Mouse (Mus musculus): ENCODE data around the gene Akr1b3.
"Not testable (repeated sequence)": the region's sequence is repeated elsewhere in the genome, so short reads cannot be mapped to it uniquely, and the experiment has no call there.

Gene Akr1b3

GRCm38 (mm10) chr6:34334673-34335072, 17.4 kb upstream of the Akr1b3 start:
- Histone ChIP-seq H3K9me3 (ENCODE audit: low read length) (peaks cover 48% of the 10 kb centered on the region), H3K4me3 (replicated peaks; ENCODE audit: low read length) (no peak overlapping the region), H3K27me3 (ENCODE audit: insufficient read depth, low read length) (no peaks in the 10 kb centered on the region), H3K36me3 (ENCODE audit: insufficient read depth, low read length) (0 out of 2 replicates have a peak, but pooled peaks cover 4% of the 10 kb centered on the region), H3K4me1 (replicated peaks; ENCODE audit: low read depth, low read length) (peaks cover 5% of the 10 kb centered on the region)
- no peak for TF ChIP-seq CTCF (conservative IDR thresholded peaks at IDR 0.05; ENCODE audit: low read length)
- TF ChIP-seq POU5F1 (IDR thresholded peaks at IDR 0.05; ENCODE audit: borderline replicate concordance, low read length), result no peak
- TF ChIP-seq NANOG (IDR thresholded peaks at IDR 0.05; ENCODE audit: borderline replicate concordance, low read length), result no peak

GRCm38 (mm10) chr6:34331804-34332203, 14.5 kb upstream of the Akr1b3 start:
- not testable (repeated sequence) for H3K4me1 ChIP-seq (replicated peaks; ENCODE audit: low read depth, low read length); H3K27me3 ChIP-seq (ENCODE audit: insufficient read depth, low read length); H3K36me3 ChIP-seq (ENCODE audit: insufficient read depth, low read length); H3K4me3 ChIP-seq (replicated peaks; ENCODE audit: low read length)
- H3K9me3 ChIP-seq (ENCODE audit: low read length), result peaks cover 21% of the 10 kb centered on the region

GRCm38 (mm10) chr6:34331379-34331778, 14.1 kb upstream of the Akr1b3 start:
- no peak for TF ChIP-seq CTCF (conservative IDR thresholded peaks at IDR 0.05; ENCODE audit: low read length)
- TF ChIP-seq POU5F1 (IDR thresholded peaks at IDR 0.05; ENCODE audit: borderline replicate concordance, low read length), result no peak
- no peak for TF ChIP-seq NANOG (IDR thresholded peaks at IDR 0.05; ENCODE audit: borderline replicate concordance, low read length)
- H3K4me1 ChIP-seq (replicated peaks; ENCODE audit: low read depth, low read length), result peaks cover 5% of the 10 kb centered on the region
- H3K4me3 ChIP-seq (replicated peaks; ENCODE audit: low read length), result no peak overlapping the region
- no peaks in the 10 kb centered on the region; the same call in 1 of the 2 replicates for H3K27me3 ChIP-seq (ENCODE audit: insufficient read depth, low read length)
- H3K9me3 ChIP-seq (ENCODE audit: low read length), result peaks cover 17% of the 10 kb centered on the region
- H3K36me3 ChIP-seq (ENCODE audit: insufficient read depth, low read length), result no peaks in the 10 kb centered on the region

GRCm38 (mm10) chr6:34322121-34322520, 4.8 kb upstream of the Akr1b3 start:
- H3K4me1 ChIP-seq (replicated peaks; ENCODE audit: low read depth, low read length), result peaks cover 22% of the 10 kb centered on the region
- no peaks in the 10 kb centered on the region for H3K36me3 ChIP-seq (ENCODE audit: insufficient read depth, low read length)
- TF ChIP-seq CTCF (conservative IDR thresholded peaks at IDR 0.05; ENCODE audit: low read length), result peak; percentile 58
- no peak for TF ChIP-seq POU5F1 (IDR thresholded peaks at IDR 0.05; ENCODE audit: borderline replicate concordance, low read length)
- no peak for TF ChIP-seq NANOG (IDR thresholded peaks at IDR 0.05; ENCODE audit: borderline replicate concordance, low read length)
- H3K27me3 ChIP-seq (ENCODE audit: insufficient read depth, low read length), result peaks cover 15% of the 10 kb centered on the region
- H3K4me3 ChIP-seq (replicated peaks; ENCODE audit: low read length), result no peak overlapping the region
- no peaks in the 10 kb centered on the region for H3K9me3 ChIP-seq (ENCODE audit: low read length)

- Histone ChIP-seq H3K27me3 (ENCODE audit: insufficient read depth, low read length) (peaks cover 15% of the 10 kb centered on the region), H3K9me3 (ENCODE audit: low read length) (no peaks in the 10 kb centered on the region), H3K36me3 (ENCODE audit: insufficient read depth, low read length) (peaks cover 25% of the 10 kb centered on the region), H3K4me1 (replicated peaks; ENCODE audit: low read depth, low read length) (peaks cover 52% of the 10 kb centered on the region), H3K4me3 (replicated peaks; ENCODE audit: low read length) (no peak overlapping the region)
- TF ChIP-seq POU5F1 (IDR thresholded peaks at IDR 0.05; ENCODE audit: borderline replicate concordance, low read length) (no peak), CTCF (conservative IDR thresholded peaks at IDR 0.05; ENCODE audit: low read length) (no peak), NANOG (IDR thresholded peaks at IDR 0.05; ENCODE audit: borderline replicate concordance, low read length) (no peak)
Observed at GRCm38 (mm10) chr6:34318636-34319035, 1.4 kb upstream of the Akr1b3 start.

- peaks cover 30% of the 10 kb centered on the region for H3K36me3 ChIP-seq (ENCODE audit: insufficient read depth, low read length)
- TF ChIP-seq NANOG (IDR thresholded peaks at IDR 0.05; ENCODE audit: borderline replicate concordance, low read length), result no peak
- TF ChIP-seq POU5F1 (IDR thresholded peaks at IDR 0.05; ENCODE audit: borderline replicate concordance, low read length), result no peak
- TF ChIP-seq CTCF (conservative IDR thresholded peaks at IDR 0.05; ENCODE audit: low read length), result no peak
- H3K4me3 ChIP-seq (replicated peaks; ENCODE audit: low read length), result no peak overlapping the region
- peaks cover 52% of the 10 kb centered on the region for H3K4me1 ChIP-seq (replicated peaks; ENCODE audit: low read depth, low read length)
- H3K27me3 ChIP-seq (ENCODE audit: insufficient read depth, low read length), result peaks cover 15% of the 10 kb centered on the region
- H3K9me3 ChIP-seq (ENCODE audit: low read length), result no peaks in the 10 kb centered on the region
Observed at GRCm38 (mm10) chr6:34318172-34318571, 894 bp upstream of the Akr1b3 start.

GRCm38 (mm10) chr6:34313921-34314320, 3.4 kb downstream of the Akr1b3 start:
- Histone ChIP-seq H3K4me1 (replicated peaks; ENCODE audit: low read depth, low read length) (peaks cover 58% of the 10 kb centered on the region), H3K9me3 (ENCODE audit: low read length) (no peaks in the 10 kb centered on the region), H3K27me3 (ENCODE audit: insufficient read depth, low read length) (peaks cover 12% of the 10 kb centered on the region), H3K36me3 (ENCODE audit: insufficient read depth, low read length) (peaks cover 72% of the 10 kb centered on the region), H3K4me3 (replicated peaks; ENCODE audit: low read length) (no peak overlapping the region)
- TF ChIP-seq CTCF (conservative IDR thresholded peaks at IDR 0.05; ENCODE audit: low read length) (no peak), POU5F1 (IDR thresholded peaks at IDR 0.05; ENCODE audit: borderline replicate concordance, low read length) (no peak), NANOG (IDR thresholded peaks at IDR 0.05; ENCODE audit: borderline replicate concordance, low read length) (no peak)

GRCm38 (mm10) chr6:34313386-34313785, 3.9 kb downstream of the Akr1b3 start:
- peaks cover 63% of the 10 kb centered on the region for H3K4me1 ChIP-seq (replicated peaks; ENCODE audit: low read depth, low read length)
- no peaks in the 10 kb centered on the region for H3K9me3 ChIP-seq (ENCODE audit: low read length)
- H3K27me3 ChIP-seq (ENCODE audit: insufficient read depth, low read length), result peaks cover 7% of the 10 kb centered on the region
- peak overlapping the region; percentile 23; the same call in 1 of the 2 replicates for H3K4me3 ChIP-seq (replicated peaks; ENCODE audit: low read length)
- no peak for TF ChIP-seq NANOG (IDR thresholded peaks at IDR 0.05; ENCODE audit: borderline replicate concordance, low read length)
- H3K36me3 ChIP-seq (ENCODE audit: insufficient read depth, low read length), result peaks cover 77% of the 10 kb centered on the region

- no peak for TF ChIP-seq CTCF (conservative IDR thresholded peaks at IDR 0.05; ENCODE audit: low read length)
- no peak for TF ChIP-seq POU5F1 (IDR thresholded peaks at IDR 0.05; ENCODE audit: borderline replicate concordance, low read length)
- TF ChIP-seq NANOG (IDR thresholded peaks at IDR 0.05; ENCODE audit: borderline replicate concordance, low read length), result no peak
Observed at GRCm38 (mm10) chr6:34310023-34310595, 7.2 kb downstream of the Akr1b3 start.

More at GRCm38 (mm10) chr6:34310023-34310595, 7.2 kb downstream of the Akr1b3 start:
- Histone ChIP-seq H3K4me1 (replicated peaks; ENCODE audit: low read depth, low read length) (peaks cover 58% of the 10 kb centered on the region), H3K36me3 (ENCODE audit: insufficient read depth, low read length) (peaks cover 99% of the 10 kb centered on the region), H3K27me3 (ENCODE audit: insufficient read depth, low read length) (no peaks in the 10 kb centered on the region), H3K9me3 (ENCODE audit: low read length) (no peaks in the 10 kb centered on the region), H3K4me3 (replicated peaks; ENCODE audit: low read length) (no peak overlapping the region)

Data from E14TG2a.4 (cell line).